Mouse (Mus musculus): ENCODE measurements around the gene Frmd4b. TPM values are rescaled to one million over a fixed set of nuclear protein-coding genes. Genes with fewer than 3 reads are reported as not detected.

Frmd4b gene
- polyA plus RNA-seq, 1 experiment = 14.3 TPM

GRCm38 (mm10) chr6:97580479-97581030 is 36.8 kb downstream of the Frmd4b start:
- DNase-seq (ENCODE audit: extremely low spot score in 1 of 2, low spot score in 1 of 2) = no peak

GRCm38 (mm10) chr6:97579704-97580103 is 37.6 kb downstream of the Frmd4b start:
- DNase-seq (ENCODE audit: extremely low spot score in 1 of 2, low spot score in 1 of 2) = no peak

- DNase-seq (ENCODE audit: extremely low spot score in 1 of 2, low spot score in 1 of 2) = no peak
These were observed 39.1 kb downstream of the Frmd4b start for GRCm38 (mm10) chr6:97578210-97578609.

- no peak for DNase-seq (ENCODE audit: extremely low spot score in 1 of 2, low spot score in 1 of 2)
These were observed 40.0 kb downstream of the Frmd4b start for GRCm38 (mm10) chr6:97577349-97577748.

- DNase-seq (ENCODE audit: extremely low spot score in 1 of 2, low spot score in 1 of 2) = no peak
These were observed 40.6 kb downstream of the Frmd4b start for GRCm38 (mm10) chr6:97576565-97577346.

- DNase-seq (ENCODE audit: extremely low spot score in 1 of 2, low spot score in 1 of 2) = no peak
These were observed 41.2 kb downstream of the Frmd4b start for GRCm38 (mm10) chr6:97576096-97576495.

GRCm38 (mm10) chr6:97574973-97575372 is 42.4 kb downstream of the Frmd4b start:
- DNase-seq (ENCODE audit: extremely low spot score in 1 of 2, low spot score in 1 of 2) = no peak

GRCm38 (mm10) chr6:97572226-97572625 is 45.1 kb downstream of the Frmd4b start:
- no peak for DNase-seq (ENCODE audit: extremely low spot score in 1 of 2, low spot score in 1 of 2)

GRCm38 (mm10) chr6:97568538-97568937 is 48.8 kb downstream of the Frmd4b start:
- DNase-seq (ENCODE audit: extremely low spot score in 1 of 2, low spot score in 1 of 2) = no peak

- DNase-seq (ENCODE audit: extremely low spot score in 1 of 2, low spot score in 1 of 2) = no peak
These were observed 50.6 kb downstream of the Frmd4b start for GRCm38 (mm10) chr6:97566746-97567145.

GRCm38 (mm10) chr6:97557147-97557546 is 60.2 kb downstream of the Frmd4b start:
- no peak for DNase-seq (ENCODE audit: extremely low spot score in 1 of 2, low spot score in 1 of 2)

GRCm38 (mm10) chr6:97555637-97556036 is 61.7 kb downstream of the Frmd4b start:
- DNase-seq (ENCODE audit: extremely low spot score in 1 of 2, low spot score in 1 of 2) = no peak

- DNase-seq (ENCODE audit: extremely low spot score in 1 of 2, low spot score in 1 of 2) = no peak
These were observed 63.9 kb downstream of the Frmd4b start for GRCm38 (mm10) chr6:97553431-97553830.

- no peak for DNase-seq (ENCODE audit: extremely low spot score in 1 of 2, low spot score in 1 of 2)
These were observed 64.8 kb downstream of the Frmd4b start for GRCm38 (mm10) chr6:97552573-97552972.

- no peak for DNase-seq (ENCODE audit: extremely low spot score in 1 of 2, low spot score in 1 of 2)
These were observed 65.5 kb downstream of the Frmd4b start for GRCm38 (mm10) chr6:97551884-97552283.

GRCm38 (mm10) chr6:97551161-97551560 is 66.2 kb downstream of the Frmd4b start:
- no peak for DNase-seq (ENCODE audit: extremely low spot score in 1 of 2, low spot score in 1 of 2)

GRCm38 (mm10) chr6:97540458-97540857 is 76.9 kb downstream of the Frmd4b start:
- no peak for DNase-seq (ENCODE audit: extremely low spot score in 1 of 2, low spot score in 1 of 2)

- peak in 1 of 2 experiments; percentile 51 for DNase-seq (ENCODE audit: extremely low spot score in 1 of 2, low spot score in 1 of 2)
These were observed 81.4 kb downstream of the Frmd4b start for GRCm38 (mm10) chr6:97535763-97536445.

- no peak for DNase-seq (ENCODE audit: extremely low spot score in 1 of 2, low spot score in 1 of 2)
These were observed 86.3 kb downstream of the Frmd4b start for GRCm38 (mm10) chr6:97531043-97531442.

GRCm38 (mm10) chr6:97528961-97529680 is 88.2 kb downstream of the Frmd4b start:
- DNase-seq (ENCODE audit: extremely low spot score in 1 of 2, low spot score in 1 of 2) = no peak

GRCm38 (mm10) chr6:97526092-97526491 is 91.2 kb downstream of the Frmd4b start:
- DNase-seq (ENCODE audit: extremely low spot score in 1 of 2, low spot score in 1 of 2) = peak in 1 of 2 experiments; percentile 34
